Mouse (Mus musculus) heart, postnatal 0 days (tissue): ENCODE results near the gene Actl6b.

ENCODE experiments used
- CTCF ChIP-seq: IDR thresholded peaks from 2 replicates; pipeline ENCODE4 v1.5.1; 2016; ENCODE audit warnings: antibody characterized with exemption, control low read depth, low read depth
- EP300 ChIP-seq: IDR thresholded peaks from 2 replicates; pipeline ENCODE4 v1.6.1; 2016; ENCODE audit warnings: antibody characterized with exemption, low read depth

DNA sequence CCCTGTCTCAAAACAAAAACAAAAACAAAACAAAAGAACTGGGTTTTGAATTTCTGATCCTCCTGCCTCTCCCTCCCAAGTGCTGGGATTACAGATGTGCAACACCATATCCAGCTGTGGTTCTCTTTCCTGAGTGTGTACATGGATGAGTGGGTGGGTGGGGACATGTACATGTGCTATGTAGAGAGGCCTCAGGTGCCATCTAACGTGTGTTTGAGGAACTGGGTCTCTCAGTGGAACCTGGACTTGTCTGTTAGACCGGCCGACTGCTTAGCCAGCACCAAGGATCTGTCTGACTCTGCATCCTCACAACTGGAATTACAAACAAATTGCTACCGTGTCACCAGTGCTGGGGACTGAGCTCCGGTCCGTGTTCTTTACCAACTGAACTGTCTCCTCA lies 44.3 kb downstream of the Actl6b start:
- no peak for TF ChIP-seq CTCF
- TF ChIP-seq EP300 = no peak
